Mouse (Mus musculus) liver (tissue): ENCODE results near the gene Selenop.

Source experiments
- DNase-seq: peaks from one replicate; pipeline ENCODE4 v3.0.0-alpha.2; 2020; ENCODE audit warnings: mixed read lengths

Selenop gene

DNA sequence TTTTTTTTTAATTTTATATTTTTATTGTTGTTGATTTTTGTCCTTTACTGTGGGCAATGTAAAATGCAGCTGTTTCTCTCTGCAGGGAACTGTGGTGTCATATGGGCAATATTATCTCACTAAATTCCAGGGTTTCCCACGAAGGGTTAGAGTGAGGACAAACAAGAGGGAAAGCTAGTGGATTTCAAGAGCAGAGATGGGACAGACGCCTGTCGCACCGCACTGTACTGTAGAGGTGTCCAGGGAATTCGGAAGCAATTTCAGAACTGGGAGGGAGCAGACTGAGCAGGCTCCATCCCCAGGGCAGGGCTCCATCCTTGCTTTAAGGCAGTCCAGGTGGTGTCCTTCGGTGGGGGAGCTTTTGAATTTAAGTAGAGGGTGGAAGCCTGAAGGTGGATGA, 2.9 kb downstream of the Selenop start:
- no peak for DNase-seq

DNA sequence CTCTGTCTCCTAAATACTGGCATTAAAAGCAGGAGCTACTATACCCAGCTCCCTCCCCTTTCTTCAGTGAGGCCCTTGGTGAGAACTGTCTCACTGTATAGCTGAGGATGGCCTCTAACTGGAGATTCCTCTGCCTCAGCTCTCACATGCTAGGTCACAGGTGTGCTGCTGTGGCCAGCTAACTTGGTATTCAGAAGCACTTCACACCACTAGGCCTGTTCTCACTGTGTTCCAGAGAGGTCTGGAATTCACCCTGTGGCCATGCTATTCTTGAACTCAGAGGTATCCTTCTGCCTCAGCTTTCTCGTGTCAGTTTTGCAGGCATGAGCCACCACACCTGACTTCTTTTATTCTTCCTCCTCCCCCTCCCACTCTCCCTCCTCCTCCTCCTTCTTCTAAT, 4.8 kb downstream of the Selenop start:
- DNase-seq = no peak

- DNase-seq = no peak
These were observed 9.0 kb downstream of the Selenop start for GRCm38 (mm10) chr15:3277391-3277790.

GRCm38 (mm10) chr15:3279242-3279641, 10.9 kb downstream of the Selenop start:
- no peak for DNase-seq

- no peak for DNase-seq
These were observed 12.9 kb downstream of the Selenop start for GRCm38 (mm10) chr15:3281216-3281615.

DNA sequence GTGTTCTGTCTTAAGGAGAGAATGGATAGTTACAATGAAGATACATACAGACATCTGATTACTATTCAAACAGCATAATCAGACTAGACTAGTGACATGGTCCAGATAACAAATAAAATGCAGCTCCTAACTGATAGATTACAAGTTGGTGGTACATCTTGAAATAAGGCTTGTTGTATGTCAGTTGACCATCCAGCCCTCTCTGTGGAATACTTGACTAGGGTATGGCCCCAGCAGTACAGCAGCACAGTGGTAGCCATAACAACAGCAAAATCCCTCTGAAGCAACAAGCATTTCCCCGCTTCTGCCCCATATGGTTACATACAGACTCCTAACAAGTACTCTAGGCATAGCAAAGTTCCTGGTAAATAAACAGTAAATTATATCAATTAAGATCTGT, 13.4 kb downstream of the Selenop start:
- DNase-seq = no peak

- no peak for DNase-seq
These were observed 17.7 kb downstream of the Selenop start for GRCm38 (mm10) chr15:3286032-3286431.

DNA sequence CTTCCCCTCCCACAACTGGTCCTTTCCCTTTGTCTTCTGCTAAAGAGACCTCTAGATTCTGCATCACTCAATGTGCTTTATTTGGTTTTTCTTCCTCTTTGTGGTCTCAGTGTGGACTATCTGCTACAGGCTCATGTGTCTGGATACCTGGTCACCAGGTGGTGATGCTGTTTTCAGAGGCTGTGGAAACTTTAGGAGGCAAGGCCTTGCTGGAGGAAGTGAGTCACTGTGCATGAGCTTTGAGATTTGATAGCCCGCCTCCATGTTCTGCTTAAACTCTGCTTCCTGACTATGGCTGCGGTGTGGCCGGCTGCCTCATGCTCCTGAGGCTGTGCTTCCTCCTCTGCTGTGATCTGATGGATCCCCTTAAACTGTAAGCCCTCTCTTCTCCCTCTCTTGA, 22.1 kb downstream of the Selenop start:
- DNase-seq = no peak

DNA sequence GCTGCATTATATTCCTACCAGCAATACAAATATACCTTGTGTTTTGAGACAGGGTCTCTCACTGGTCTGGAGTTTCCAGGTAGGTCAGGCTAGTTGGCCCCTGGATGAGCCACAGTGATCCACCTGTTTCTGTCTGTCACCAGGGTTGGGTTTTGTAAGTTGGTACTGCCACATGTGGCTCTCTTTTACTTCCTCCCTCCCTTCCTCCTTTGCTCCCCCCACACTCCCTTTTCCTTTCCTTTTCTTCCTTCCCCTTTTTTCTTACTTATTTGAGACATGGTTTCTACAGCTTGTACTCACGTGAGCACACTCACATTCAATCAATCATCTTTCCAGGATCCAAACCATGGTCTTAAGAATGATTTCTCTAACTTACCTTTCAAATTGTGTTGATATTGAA, 25.1 kb downstream of the Selenop start:
- no peak for DNase-seq

DNA sequence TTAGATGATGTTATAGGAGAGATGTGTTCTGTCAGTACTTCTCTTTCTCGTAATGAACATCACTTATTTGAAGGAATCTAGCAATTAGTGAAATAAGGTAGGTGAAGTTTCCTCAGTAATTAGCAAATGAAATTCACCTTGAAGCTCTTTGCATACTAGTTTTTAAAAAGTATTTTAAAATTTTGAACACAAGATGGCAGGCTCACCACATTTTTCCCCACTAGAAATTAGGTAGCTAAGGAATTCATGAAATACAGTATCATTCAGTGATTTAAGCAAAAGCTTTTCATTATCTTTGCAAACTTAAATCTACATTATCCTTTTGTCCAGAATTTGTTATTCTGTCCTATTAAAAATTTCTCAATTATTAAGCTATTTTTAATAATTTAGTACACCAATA, 27.6 kb downstream of the Selenop start:
- no peak for DNase-seq

- DNase-seq = no peak
These were observed 29.3 kb downstream of the Selenop start for GRCm38 (mm10) chr15:3297615-3298014.

GRCm38 (mm10) chr15:3300361-3301100, 32.2 kb downstream of the Selenop start:
- no peak for DNase-seq

DNA sequence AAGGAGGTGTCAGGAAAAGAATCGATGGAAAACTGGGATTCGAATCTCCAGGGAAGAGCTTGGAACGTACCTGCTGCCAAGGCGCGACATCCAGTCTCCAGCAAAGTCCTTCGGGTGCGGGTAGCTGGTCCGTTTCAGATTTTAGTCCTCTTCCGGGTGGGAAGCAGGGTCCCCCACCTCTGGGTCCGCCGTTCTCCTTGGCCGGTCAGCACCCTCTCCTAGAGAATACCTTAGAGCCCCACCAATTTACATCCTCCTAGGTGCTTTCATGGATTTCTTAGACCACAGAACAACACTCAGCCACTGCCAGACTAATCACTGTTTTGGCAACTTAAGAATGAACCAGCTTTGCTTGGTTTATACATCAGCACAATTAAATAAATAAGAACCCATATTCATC, 35.1 kb downstream of the Selenop start, which contains the start of gene Ccdc152:
TSS of gene Ccdc152 (minus strand) at position 101 of the 400 bp plus-strand sequence.
- DNase-seq = no peak

DNA sequence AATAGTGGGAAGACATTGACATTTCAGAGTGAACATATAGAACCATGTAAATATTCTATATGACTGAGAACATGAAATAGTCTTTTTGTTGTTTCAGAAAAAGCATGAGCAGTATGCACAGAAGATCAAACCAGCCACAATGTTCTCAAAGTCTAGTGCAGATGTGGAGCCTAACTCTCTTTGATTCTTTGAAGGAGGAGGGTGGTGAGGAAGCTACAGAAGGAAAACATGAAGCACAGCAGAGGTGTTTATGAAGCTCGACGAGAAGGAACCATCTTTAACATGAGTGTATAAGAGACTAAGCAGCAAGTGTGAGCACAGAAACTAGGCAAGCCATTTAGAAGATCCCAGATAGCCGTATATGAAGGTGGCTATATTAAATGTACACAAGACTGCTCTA, 41.5 kb downstream of the Selenop start:
- no peak for DNase-seq

DNA sequence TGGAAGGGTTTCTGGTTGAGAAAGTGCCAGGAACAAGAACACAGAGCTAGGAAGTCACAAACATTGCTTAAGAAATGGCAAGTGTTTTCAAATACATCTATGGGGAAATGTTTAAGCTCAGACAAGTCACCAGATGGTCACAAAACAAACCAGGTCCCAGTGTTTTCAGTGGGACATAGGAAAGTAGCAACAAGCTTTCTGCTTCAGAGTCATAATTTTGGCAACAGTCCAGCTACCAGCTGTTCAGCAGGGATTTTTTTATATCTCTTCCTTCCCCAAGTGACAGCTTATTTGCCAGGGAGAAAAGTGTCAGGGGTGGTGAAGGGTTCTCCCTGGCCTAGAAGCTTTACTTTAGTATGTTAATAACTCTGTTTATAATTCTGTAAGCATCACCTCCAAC, 44.6 kb downstream of the Selenop start:
- DNase-seq = no peak

- DNase-seq = no peak
These were observed 48.3 kb downstream of the Selenop start for GRCm38 (mm10) chr15:3316617-3317016.

GRCm38 (mm10) chr15:3319929-3320328, 51.6 kb downstream of the Selenop start:
- no peak for DNase-seq

GRCm38 (mm10) chr15:3323041-3323440, 54.7 kb downstream of the Selenop start:
- no peak for DNase-seq
